Mouse (Mus musculus): ENCODE measurements around the gene Fam160a2.
A peak's percentile ranks its signal among the peaks of the same experiment; 100 is the strongest.

DNA sequence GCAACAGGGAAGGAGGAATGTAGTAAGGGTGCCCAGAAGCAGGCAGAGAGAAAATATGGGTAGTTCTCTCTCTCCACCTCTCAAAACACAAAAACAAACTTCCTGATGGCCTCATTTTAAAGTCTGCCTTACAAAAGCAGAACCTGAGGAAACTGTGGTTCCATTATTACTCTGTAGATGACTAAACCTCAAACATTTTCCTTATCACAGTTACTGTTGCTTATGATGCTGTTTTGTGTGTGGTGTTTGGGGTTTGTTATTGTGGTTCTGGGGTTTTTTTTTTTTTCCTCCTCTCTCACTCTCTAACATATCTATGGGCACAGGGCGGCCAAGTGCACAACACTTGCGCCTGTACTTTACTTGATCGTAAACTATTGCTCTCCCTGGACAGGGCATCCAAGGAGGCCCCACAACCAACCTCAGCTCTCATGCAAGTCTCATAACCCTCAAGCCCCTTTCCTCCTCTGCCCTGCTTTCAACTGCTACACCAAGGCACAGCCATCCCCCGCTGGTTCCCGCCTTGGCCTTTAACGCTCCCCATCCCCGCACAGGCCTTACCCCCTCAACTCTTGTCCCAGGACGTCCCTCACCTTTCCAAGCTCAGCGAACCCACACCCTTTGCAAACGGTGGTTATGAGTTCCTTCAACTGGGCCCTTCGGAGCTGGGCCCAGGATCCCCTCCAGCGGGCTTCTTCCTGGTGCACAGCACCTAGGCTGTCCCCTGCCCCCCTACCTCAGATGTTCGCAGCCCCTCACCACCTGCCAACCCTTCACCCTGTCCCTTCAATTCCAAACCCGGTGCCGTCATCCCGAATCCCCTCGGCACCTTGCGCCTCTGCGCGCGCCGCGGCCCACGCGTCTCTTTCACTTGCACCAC lies 558 bp downstream of the Fam160a2 start:
- TF ChIP-seq CTCF (IDR thresholded peaks at IDR 0.05; ENCODE audit: low read depth, low read length) (no peak), POLR2A (IDR thresholded peaks at IDR 0.05; ENCODE audit: borderline replicate concordance, low read depth, low read length) (peak; percentile 34; the same call in 1 of the 2 replicates)
